Mouse (Mus musculus) liver, postnatal 0 days (tissue): ENCODE measurements around the gene Dus2. TPM values are rescaled to one million over a fixed set of nuclear protein-coding genes. Genes with fewer than 3 reads are reported as not detected.

Experiments used
- ATAC-seq: fragments of 200-750 bp; cut with Nextera tagmentation; 2 replicates; pipeline ENCODE4 v1.8.0; 2017; ENCODE audit warnings: mild to moderate bottlenecking, moderate library complexity
- DNase-seq: peaks from one replicate; pipeline ENCODE4 v3.0.0-alpha.2; 2016
- H3K27ac ChIP-seq: fragments of 300-500 bp; sonication (generic); 2 replicates; pipeline ENCODE4 v1.5.1; 2014; ENCODE audit warnings: antibody characterized with exemption, moderate library complexity, mild to moderate bottlenecking, low read depth
- H3K27me3 ChIP-seq: fragments of 300-500 bp; sonication (generic); 2 replicates; pipeline ENCODE4 v1.6.1; 2014; ENCODE audit warnings: low read length, control low read depth, mixed read lengths; ENCODE audit not compliant: insufficient read depth
- H3K36me3 ChIP-seq: fragments of 300-500 bp; sonication (generic); replicated peaks from 2 replicates; pipeline ENCODE4 v1.6.1; 2014; ENCODE audit warnings: mild to moderate bottlenecking, control low read depth, low read length, moderate library complexity, mixed read lengths; ENCODE audit not compliant: insufficient read depth
- H3K4me1 ChIP-seq: fragments of 300-500 bp; sonication (generic); 2 replicates; pipeline ENCODE4 v1.6.1; 2014; ENCODE audit warnings: antibody characterized with exemption, mild to moderate bottlenecking, control low read depth; ENCODE audit not compliant: insufficient read depth
- H3K4me2 ChIP-seq: fragments of 300-500 bp; sonication (generic); 2 replicates; pipeline ENCODE4 v1.6.1; 2014; ENCODE audit warnings: low read depth, mild to moderate bottlenecking, low read length, moderate library complexity, mixed read lengths
- H3K4me3 ChIP-seq: fragments of 300-500 bp; sonication (generic); 2 replicates; pipeline ENCODE4 v1.5.1; 2014; ENCODE audit warnings: low read depth, low read length
- H3K9ac ChIP-seq: fragments of 300-500 bp; sonication (generic); replicated peaks from 2 replicates; pipeline ENCODE4 v1.6.1; 2014; ENCODE audit warnings: mild to moderate bottlenecking, moderate library complexity
- H3K9me3 ChIP-seq: fragments of 300-500 bp; sonication (generic); 2 replicates; pipeline ENCODE4 v1.6.1; 2016; ENCODE audit warnings: mild to moderate bottlenecking, control low read depth, low read length, mixed read lengths
- CTCF ChIP-seq: sonication (generic); IDR thresholded peaks from 2 replicates; pipeline ENCODE4 v1.5.1; 2016; ENCODE audit warnings: antibody characterized with exemption, low read depth
- EP300 ChIP-seq: IDR thresholded peaks from 2 replicates; pipeline ENCODE4 v1.6.1; 2016; ENCODE audit warnings: antibody characterized with exemption, low read depth, mild to moderate bottlenecking
- WGBS: fragments of 180-500 bp; shearing (Covaris S2); extraction: QIAGEN DNeasy Blood & Tissue Kit; methylation state at CpG from one replicate; pipeline ENCODE4 v1.1.7; 2014; ENCODE audit not compliant: insufficient replicate concordance; 5-methylcytosine and 5-hydroxymethylcytosine counted together
- microRNA-seq: library from miRNA; unstranded; fragments of <30 nt; microRNA quantifications from one replicate; pipeline ENCODE4, GENCODE M21; 2016
- polyA plus RNA-seq: library from polyadenylated mRNA; unstranded; fragments of >200 nt; fragmentation: Nextera tagmentation; extraction: Ambion mirVana; gene quantifications from 2 replicates; pipeline ENCODE4 v1.2.1, GENCODE M21; 2015

Gene Dus2
- polyA plus RNA-seq, 1 experiment from 2014 or later: 9.5 TPM

DNA sequence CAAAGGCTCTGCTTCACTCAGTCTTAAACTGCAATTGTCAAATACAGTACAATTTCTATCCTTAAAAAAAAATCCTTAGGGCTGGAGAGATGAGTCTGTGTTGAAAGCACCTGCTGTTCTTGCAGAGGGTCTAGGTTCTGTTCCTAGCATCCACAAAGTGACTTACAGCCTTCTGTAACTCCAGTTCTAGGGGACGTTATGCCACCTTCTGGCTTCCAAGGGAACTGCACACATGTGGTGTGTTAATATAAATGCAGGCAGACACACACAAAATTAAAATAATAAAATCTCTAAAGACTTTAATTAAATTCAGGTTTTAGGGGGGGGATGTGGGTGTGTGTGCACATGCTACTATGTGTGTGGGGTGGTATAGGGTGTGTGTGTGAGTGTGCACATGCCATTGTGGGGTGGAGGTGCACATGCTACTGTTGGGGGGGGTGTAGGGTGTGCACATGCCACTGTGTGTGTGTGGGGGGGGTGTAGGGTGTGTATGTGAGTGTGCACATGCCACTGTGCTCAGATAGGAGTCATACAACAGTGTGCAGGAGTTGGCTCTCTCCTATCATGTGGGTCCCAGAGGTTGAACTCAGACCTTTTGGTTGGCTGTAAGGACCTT lies 86.4 kb downstream of the Dus2 start:
- H3K9me3 ChIP-seq: no peaks in the 10 kb centered on the region
- peaks cover 8% of the 10 kb centered on the region for H3K36me3 ChIP-seq
- 90% methylated on average over 1 of the region's 1 CpGs for WGBS
- no peak for ATAC-seq
- no peak overlapping the region for H3K4me3 ChIP-seq
- DNase-seq: no peak
- H3K4me1 ChIP-seq: peaks cover 9% of the 10 kb centered on the region; the same call in 1 of the 2 replicates
- TF ChIP-seq CTCF (peak; percentile 51), EP300 (no peak)
- H3K27ac ChIP-seq: no peak overlapping the region
- H3K27me3 ChIP-seq: no peaks in the 10 kb centered on the region
- H3K4me2 ChIP-seq: no peak overlapping the region
- H3K9ac ChIP-seq: no peak overlapping the region

DNA sequence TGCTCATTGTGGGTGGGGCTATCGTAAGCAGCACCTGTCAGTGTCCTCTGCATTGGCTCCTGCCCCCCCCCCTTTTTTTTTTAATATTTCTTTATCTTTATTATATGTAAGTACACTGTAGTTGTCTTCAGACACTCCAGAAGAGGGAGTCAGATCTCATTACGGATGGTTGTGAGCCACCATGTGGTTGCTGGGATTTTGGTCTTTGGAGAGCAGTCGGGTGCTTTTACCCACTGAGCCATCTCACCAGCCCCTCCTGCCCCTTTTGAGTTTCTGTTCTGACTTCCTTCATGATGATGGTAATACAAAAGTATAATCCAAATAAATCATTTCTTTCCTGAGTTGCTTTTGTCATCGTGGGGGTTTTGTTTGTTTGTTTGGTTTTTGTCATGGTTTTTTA lies 111.2 kb downstream of the Dus2 start:
- Histone ChIP-seq H3K9me3 (no peaks in the 10 kb centered on the region), H3K27ac (no peak overlapping the region), H3K4me2 (no peak overlapping the region), H3K27me3 (no peaks in the 10 kb centered on the region), H3K9ac (no peak overlapping the region), H3K4me1 (no peaks in the 10 kb centered on the region), H3K4me3 (no peak overlapping the region), H3K36me3 (peaks cover 41% of the 10 kb centered on the region)
- ATAC-seq: no peak
- 82% methylated on average over 4 of the region's 4 CpGs for WGBS
- TF ChIP-seq CTCF: no peak
- no peak for TF ChIP-seq EP300
- no peak for DNase-seq

Small RNA genes lying within 50 kb of the gene (microRNA-seq; reads per million reads assigned to microRNA genes)
- not detected for gene Mir7074

Other genes with a start within 250 kb of the Dus2 start
- 2.4 and 2.9 TPM in 2 replicates for gene Gfod2, start 232.7 kb upstream of the Dus2 start, polyA plus RNA-seq
- gene Ranbp10, start 164.0 kb upstream of the Dus2 start, polyA plus RNA-seq: 18.9 and 20.9 TPM in 2 replicates
- not detected in 2 replicates for gene Tsnaxip1, start 163.6 kb upstream of the Dus2 start, polyA plus RNA-seq
- gene Cenpt, start 138.1 kb upstream of the Dus2 start, polyA plus RNA-seq: 8.9 and 9.0 TPM in 2 replicates
- 19.6 and 21.5 TPM in 2 replicates for gene Thap11, start 136.2 kb upstream of the Dus2 start, polyA plus RNA-seq
- 67.6 and 71.9 TPM in 2 replicates for gene Nutf2, start 130.8 kb upstream of the Dus2 start, polyA plus RNA-seq
- 5.8 and 7.2 TPM in 2 replicates for gene Edc4, start 110.5 kb upstream of the Dus2 start, polyA plus RNA-seq
- not detected in 2 replicates for gene Nrn1l, start 97.8 kb upstream of the Dus2 start, polyA plus RNA-seq
- 11.5 and 11.8 TPM in 2 replicates for gene Pskh1, start 90.9 kb upstream of the Dus2 start, polyA plus RNA-seq
- gene Ctrl, start 57.5 kb upstream of the Dus2 start, polyA plus RNA-seq: 0.16 and 0.31 TPM in 2 replicates
- gene Psmb10, start 52.9 kb upstream of the Dus2 start, polyA plus RNA-seq: 57.1 and 62.0 TPM in 2 replicates
- gene Lcat, start 48.0 kb upstream of the Dus2 start, polyA plus RNA-seq: 322 and 346 TPM in 2 replicates
- gene Slc12a4, start 25.2 kb upstream of the Dus2 start, polyA plus RNA-seq: 5.1 and 5.2 TPM in 2 replicates
- not detected in 2 replicates for gene Dpep3, start 11.9 kb upstream of the Dus2 start, polyA plus RNA-seq
- not detected in 2 replicates for gene Dpep2nb, start 14.6 kb downstream of the Dus2 start, polyA plus RNA-seq
- 13.0 and 14.7 TPM in 2 replicates for gene Ddx28, start 20.5 kb downstream of the Dus2 start, polyA plus RNA-seq
- 2.3 TPM in 2 replicates for gene Nfatc3, start 67.5 kb downstream of the Dus2 start, polyA plus RNA-seq
- 24.0 and 26.7 TPM in 2 replicates for gene Esrp2, start 145.6 kb downstream of the Dus2 start, polyA plus RNA-seq
- gene Pla2g15, start 159.1 kb downstream of the Dus2 start, polyA plus RNA-seq: 7.2 and 7.7 TPM in 2 replicates
- gene Slc7a6, start 177.5 kb downstream of the Dus2 start, polyA plus RNA-seq: 2.6 and 3.2 TPM in 2 replicates
- gene Slc7a6os, start 219.6 kb downstream of the Dus2 start, polyA plus RNA-seq: 12.1 and 12.5 TPM in 2 replicates
- gene Prmt7, start 219.6 kb downstream of the Dus2 start, polyA plus RNA-seq: 10.4 and 11.0 TPM in 2 replicates